Mouse (Mus musculus): ENCODE measurements around the gene Idnk.
"Not testable (repeated sequence)": the region's sequence is repeated elsewhere in the genome, so short reads cannot be mapped to it uniquely, and the experiment has no call there.

The Idnk gene

DNA sequence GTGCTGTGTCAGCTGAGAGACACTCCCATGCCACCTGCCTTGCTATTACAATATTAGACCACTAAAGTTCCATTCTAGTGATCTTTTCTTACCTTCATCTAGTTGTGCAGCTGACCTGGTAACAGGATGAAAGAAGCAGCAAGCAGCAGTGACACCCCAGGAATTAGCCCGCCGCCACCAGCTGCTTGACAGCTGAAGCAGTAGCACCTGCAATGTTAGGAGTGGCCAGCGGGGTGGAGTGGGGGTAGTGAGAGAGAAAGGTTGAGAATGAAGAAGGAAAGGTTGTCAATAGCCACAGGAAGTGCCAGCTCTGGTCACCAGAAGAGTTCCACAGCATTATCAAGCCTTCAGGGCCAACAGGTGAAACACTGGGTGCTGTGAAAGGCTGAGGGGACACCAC is 25.8 kb upstream of the Idnk start:
- in situ Hi-C loops (cut with MboI, MseI) = no loop called here

DNA sequence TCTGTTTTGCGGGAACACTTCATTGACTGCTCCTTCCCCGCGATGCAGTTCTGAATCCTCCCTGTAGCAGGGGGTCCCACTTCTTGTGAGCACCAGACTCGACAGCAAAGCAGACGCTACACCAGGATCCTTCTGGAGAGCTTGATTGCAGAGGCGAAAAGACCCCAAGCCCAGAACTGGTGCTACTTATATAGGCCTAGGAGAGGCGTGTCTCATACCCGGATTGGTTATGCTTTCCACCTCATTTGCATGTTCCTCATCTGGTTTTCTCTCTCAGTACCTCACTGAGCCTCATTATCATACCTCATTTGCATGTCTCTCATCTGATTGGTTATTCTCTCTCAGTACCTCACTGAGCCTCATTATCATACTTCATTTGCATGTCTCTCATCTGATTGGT is 10.8 kb upstream of the Idnk start:
- in situ Hi-C loops (cut with MboI, MseI) = not testable (repeated sequence)

DNA sequence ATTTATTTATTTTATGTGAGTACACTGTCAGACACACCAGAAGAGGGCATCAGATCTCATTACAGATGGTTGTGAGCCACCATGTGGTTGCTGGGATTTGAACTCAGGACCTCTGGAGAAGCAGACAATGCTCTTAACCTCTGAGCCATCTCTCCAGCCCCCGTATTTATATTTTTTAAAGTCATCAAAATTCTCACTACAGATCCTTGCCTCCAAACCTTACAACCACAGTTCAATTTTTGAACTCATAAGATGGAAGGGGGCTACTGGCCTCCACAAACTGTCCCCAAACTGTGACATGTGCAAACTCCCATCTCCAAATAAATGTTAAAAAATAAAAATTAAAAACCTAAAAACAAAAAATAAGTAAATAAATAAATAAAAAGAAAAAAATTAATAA is 9.7 kb upstream of the Idnk start:
- in situ Hi-C loops (cut with MboI, MseI) = no loop called here

DNA sequence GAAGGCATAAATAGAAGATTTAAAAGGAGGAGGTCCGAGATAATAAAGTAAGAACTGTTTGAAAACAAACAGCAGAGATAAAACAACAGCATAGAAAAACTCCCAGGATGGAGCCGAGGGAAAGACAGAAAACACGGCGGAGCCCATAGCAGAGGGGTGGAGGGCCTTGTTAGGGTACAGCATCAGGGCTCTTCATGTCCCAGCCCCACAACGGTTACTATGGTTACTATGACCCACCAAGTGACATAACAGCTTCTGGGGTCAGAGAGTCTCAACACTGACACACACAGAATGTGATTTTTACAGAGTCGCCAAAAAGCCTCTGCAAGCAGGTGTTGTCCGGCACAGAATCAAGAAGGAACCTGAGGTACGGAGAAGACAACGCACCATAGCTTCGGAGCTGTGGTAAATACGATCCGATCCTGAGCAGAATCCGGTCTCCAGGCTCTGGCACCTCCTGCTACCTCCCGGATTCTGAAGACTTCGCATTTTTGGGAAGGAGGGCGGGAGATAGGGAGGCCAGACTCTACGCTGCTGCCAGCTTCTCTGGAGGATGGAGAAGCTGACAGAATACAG is 9.1 kb upstream of the Idnk start:
- in situ Hi-C loops (cut with MboI, MseI) = no loop called here

DNA sequence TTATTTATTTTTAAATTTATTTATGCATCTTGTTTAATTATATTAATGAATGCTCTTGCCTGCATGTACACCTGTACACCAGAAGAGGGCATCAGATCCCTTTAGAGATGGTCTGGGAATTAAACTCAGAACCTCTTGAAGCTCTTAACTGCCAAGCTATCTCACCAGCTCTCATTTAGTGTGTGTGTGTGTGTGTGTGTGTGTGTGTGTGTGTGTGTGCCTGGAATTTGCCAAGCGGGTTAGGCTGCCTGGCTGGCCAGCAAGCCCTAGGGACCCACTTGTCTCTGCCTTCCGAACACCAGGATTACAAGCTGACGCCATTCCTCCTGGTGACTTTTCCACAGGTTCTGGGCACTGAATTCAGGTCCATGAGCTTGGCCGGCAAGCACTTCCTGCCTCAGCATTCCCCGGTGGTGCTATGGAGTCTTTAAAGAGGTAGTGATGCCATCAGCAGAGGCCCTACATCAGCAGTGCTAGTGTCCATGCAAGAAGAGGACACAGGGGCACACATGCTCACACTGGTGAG is 8.4 kb upstream of the Idnk start:
- in situ Hi-C loops (cut with MboI, MseI) = no loop called here

DNA sequence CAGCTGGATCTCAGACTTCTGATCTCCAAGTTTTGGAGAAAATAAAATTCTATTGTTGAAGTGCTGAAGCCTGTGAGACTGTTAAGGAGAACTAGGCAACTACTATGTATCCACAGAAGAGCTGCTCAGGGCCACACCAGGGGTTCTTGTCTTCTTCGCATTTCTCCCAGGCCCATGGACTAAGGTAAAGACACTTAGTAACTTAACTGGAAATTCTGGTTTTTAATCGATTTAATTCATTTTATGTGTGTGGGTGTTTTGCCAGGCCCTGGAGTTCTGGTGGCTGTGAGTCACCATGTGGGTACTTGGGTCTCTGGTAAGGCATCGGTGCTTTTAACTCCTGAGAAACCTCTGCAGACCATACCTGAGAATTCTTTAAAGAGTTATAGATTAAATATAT is 7.8 kb upstream of the Idnk start:
- in situ Hi-C loops (cut with MboI, MseI) = no loop called here

DNA sequence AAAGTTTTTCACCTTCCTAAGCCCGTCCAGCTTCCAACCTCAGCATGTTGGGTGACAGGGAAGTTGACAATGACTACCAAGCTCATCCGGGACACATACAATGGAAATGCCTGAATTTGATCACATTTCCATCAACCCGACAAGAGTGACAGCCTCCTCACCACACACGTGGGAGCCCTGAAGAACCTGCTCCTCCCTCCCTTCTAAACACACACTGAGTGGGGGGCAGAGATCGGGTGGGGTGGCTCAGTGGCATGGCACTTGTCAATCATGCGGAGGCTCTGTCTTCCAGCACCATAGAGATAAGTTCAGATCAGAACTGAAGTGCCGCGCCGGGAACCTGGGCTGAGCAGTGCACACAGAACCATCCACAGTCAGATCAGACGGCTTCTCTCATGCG is 7.0 kb upstream of the Idnk start:
- in situ Hi-C loops (cut with MboI, MseI) = no loop called here

DNA sequence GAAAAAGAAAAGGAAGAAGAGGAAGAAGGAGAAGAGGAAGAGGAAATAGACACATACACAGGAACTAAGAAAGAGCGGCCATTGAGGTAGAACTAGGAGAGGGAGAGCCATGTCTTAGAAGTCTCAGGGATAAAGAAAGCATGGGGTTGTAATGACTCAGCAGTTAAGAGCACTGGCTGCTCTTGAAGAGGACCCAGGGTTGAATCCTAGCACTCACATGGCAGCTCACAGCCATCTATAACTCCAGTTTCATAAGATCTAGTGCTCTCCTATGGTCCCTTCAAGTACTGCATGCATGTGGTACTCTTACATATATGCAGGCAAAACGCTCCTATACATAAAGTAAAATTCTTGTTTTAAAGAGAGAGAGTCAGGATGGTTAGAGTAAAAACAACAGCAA is 1.4 kb upstream of the Idnk start:
- in situ Hi-C loops (cut with MboI, MseI) = loop anchor here (5.0 kb wide), 2 partner anchors 51 to 231 kb away; partner anchors contain the start of gene 2210016F16Rik

DNA sequence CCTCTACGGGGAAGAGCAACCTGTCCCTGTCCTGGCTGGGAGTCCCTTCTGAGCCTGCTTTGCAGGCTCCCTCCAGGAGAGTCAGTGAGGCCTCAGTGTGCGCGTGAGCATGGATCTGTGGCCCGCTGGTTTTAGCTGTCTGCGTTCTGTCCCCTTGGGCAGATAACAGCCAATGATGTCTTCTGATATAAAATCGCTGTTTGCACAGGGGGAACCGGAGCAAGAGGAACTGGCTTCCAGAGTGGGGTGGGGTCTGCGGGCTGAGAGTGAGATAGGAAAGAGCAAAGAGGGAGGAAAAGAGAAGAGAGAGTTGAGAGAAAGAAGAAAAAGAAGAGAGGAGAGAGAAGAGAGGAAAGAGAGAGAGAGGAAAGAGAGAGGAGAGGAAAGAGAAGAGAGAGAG is 413 bp upstream of the Idnk start:
- in situ Hi-C loops (cut with MboI, MseI) = loop anchor here (5.0 kb wide), 2 partner anchors 50 to 230 kb away; partner anchors contain the start of gene 2210016F16Rik

DNA sequence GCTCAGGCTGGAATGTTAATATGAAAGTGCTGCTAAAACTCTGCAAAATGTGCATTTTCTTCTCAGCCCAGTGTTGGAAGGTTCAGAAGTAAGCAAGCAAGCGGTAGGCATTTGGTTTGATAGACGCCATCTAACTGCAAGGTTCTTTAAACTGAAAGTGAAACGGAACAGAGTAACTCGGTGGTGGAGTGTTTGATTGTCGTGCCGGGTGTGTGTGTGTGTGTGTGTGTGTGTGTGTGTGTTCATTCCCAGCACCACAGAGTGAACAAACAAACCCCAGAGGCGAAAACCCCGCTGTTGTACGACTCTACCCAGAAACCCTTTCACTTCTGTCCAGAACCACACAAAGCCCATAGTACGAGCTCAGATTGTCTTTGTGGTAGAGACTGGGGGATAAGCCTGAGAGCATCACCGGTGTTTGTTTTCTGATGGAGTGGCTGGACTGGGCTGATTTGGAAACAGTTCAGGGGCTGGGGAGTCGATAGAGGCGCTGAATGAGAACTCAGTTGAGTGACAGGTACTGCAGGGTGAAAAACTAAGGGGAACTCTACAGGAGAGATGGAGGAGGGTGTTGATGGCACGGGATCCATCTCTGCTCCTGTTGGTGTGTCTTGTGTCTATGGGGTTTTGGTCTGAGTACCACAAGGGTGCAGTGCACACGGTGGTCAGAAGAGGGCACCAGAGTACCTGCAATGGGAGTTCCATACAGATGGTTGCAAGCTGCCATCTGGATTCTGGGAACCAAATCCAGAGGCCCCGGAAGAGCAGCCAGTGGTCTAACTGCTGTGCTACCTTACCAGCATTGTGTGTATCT is 857 bp downstream of the Idnk start:
- in situ Hi-C loops (cut with MboI, MseI) = loop anchor here (5.0 kb wide), 2 partner anchors 49 to 229 kb away; partner anchors contain the start of gene 2210016F16Rik

DNA sequence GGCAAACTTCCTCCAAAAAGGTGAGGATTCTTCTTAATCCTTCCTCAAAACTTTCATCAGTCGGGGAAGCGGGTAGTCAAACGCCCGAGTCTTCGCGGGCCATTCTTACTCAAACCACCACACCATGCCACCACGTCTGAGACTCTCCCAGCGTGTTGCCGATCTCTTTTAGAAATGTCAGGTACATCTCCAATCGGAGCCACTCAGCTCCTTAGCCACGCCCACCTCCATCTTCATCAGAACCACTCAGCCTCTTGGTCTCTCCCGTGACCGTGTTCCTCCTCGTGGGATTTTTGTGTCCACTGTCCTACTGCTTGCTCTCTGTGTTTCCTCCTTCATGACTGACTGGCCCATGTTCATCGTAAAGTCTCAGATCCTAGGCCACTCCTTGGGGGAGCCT is 3.3 kb downstream of the Idnk start:
- in situ Hi-C loops (cut with MboI, MseI) = loop anchor here (10.0 kb wide), 1 partner anchor 676 kb away; no protein-coding TSS in a partner anchor

DNA sequence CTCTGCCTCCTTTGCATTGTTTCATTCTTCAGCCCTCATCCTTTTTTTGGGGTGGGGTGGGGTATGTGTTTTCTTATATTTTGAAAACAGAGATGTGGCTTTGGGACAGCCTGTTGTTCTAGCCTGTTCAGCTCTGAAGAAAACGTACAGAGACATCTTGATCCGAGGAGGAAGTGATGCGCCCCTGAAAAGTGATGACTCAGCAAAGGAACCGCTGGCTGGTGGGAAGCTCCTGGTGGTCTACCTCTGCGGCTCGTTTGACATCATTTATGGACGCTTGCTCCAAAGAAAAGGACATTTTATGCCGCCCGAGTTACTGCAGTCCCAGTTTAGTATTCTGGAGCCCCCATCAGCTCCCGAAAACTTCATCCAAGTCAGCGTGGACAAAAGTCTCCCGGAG is 5.9 kb downstream of the Idnk start:
- in situ Hi-C loops (cut with MboI, MseI) = loop anchor here (10.0 kb wide), 1 partner anchor 679 kb away; no protein-coding TSS in a partner anchor

DNA sequence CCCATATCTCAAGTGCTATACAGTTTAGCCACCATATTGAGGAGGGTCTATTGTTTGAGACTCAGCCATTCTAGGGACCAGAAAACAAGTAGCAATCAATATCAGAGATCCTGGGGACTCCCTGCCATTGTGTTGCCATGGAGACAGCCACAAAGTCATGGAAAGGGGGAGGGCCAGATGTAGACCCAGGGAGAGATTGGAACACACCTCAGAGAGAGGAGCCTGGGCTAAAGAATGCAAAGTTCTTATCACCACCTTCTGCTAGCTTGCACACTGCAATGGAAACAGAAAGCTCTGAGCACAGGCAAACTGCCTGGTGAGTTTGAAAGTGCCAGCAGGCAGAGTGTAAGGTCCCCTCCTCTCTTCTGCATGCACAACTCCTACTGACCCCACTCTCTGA is 10.7 kb downstream of the Idnk start:
- in situ Hi-C loops (cut with MboI, MseI) = loop anchor here (10.0 kb wide), 1 partner anchor 683 kb away; no protein-coding TSS in a partner anchor

DNA sequence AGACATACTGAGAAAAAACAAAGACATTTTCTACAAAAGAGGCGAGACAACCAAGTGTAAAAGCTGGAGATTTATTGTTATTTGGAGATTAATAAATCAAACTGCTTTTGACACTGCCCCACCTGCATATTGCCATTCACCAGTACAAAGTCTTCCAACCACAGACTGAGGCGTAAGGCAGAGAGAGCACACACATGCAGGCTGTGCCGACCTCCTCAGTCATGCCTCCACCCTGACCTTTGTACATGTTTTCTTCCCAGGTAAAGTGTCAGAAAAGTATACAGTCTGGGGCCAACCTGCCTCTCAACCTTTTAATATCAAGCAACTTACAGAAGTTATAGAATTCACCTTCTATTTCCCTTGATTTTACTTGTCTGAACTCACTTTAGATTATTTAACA is 18.7 kb downstream of the Idnk start:
- in situ Hi-C loops (cut with MboI, MseI) = no loop called here

DNA sequence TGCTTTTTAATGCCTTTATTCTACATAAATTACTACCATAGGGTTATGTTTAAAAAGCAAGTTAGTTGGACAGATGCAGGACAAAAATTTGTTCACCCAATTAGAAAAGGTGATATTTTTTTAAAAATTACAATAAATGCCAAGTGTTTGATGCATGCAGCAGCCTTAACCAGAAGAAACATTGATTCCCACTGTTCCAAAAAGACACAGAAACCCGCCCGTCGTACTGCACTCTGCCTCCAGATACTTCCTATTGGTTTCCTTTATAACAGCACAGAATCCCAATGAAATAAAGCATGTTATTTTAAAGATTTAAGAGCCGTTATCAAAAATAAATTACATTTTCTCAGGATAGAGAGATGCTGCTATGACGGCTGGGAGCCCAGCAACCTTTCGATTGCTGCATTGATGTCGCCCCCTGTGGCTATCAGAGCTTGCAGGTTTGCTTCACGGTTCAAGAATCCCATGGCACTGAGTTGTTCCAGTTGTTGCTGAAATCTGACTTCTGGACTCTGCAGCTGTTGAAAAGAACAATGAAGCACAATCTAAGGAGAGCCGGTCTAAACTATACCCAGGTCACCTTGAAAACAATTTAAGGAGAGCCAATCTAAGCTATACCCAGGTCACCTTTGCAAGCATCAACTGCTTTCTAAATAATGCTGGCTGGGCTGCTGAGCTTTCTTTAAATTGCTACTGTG is 20.2 kb downstream of the Idnk start:
- in situ Hi-C loops (cut with MboI, MseI) = no loop called here

DNA sequence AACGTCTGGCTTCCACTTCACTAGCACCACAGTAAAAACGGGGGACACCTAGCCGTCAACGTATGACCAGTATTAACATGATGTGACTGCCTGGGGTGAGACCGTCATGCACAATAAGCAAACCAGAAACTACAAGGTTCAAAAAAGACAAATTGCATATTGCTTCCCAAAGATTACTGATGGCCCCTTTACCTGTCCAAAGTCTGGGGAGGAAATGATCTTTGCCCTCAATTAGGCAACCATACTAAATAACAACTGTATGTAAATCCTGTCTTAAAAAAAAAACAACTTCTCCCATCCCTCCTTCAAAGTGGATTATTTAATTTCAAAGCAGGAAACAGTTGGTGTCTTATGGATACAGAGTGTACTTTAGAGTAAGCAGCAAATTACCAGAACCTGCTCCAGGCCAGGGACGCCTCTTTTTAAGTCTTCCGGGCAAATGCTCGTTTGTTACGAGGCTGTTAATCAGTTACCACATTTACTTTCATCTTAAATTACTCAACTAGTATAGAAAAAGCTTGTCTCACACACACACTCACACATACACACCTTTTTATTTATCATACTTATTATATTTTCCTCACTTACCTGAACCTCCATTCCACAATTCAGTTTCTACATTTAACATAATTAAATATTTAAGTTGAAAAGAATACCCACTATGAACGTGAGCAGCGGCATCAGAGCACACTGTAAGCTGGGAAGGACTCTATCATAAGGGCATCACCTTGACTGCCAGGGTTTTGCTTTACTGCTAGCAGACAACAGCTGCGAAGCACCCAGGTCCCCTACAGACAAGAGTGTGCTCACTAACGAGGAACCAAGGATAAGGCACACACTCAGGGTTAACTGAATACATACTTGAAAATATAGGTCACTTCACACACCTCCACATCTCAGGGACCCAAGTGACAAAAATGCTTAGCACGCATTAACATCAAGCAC is 24.4 kb downstream of the Idnk start:
- in situ Hi-C loops (cut with MboI, MseI) = no loop called here

DNA sequence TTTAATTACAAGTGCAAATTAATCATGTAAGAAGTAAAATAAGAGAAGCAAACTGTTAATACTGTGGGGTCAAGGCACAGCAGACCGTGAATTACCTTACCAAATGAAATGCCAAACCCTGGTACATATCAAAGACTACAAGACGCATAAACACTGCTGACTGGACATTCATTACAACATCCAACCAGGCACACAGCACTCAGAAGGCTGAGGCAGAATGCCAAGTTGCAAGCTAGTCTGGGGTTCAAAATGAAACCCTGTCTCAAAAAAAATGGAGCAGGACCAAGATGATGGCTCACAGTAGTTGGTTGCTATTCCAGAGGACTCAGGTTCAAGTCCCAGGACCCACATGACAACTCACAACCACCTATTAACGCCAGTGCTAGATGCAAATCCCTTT is 26.7 kb downstream of the Idnk start:
- in situ Hi-C loops (cut with MboI, MseI) = no loop called here

DNA sequence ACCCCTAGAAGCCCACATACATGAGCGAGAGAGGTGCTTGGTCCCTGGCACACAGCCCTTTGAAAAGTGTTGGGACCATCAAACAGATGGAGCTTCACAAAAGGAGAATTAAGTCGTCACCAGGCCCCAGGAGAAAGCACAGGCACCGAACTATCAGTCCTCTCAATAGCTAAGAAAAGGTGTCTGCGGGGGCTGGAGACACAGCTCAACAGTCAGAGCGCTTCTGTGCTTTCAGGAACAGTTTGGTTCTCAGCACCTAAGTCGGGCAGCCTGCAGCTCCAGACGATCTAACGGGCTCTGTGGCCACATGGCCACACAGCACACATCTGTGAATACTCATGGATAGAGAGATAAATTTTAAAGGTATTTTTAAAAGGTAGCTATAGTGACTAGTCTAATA is 28.8 kb downstream of the Idnk start:
- in situ Hi-C loops (cut with MboI, MseI) = no loop called here

DNA sequence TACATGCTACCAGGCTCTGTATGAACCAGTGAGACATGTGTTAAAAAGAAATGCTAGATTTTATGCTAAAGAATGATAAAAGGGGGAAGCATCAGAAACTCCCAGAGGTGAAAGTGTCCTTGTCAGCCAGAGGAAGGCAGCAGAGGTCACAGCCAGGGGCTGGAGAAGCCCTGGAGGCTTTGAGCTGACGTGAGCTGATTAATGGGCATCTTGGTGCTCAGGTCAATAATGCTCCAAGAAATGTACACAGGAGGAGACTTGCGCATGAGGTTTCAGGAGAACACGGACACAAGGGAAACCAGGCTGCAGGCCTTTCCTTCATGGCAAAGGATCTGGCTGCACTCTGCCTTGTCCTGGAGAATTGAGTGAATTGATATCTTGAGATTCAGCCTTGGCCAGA is 30.3 kb downstream of the Idnk start:
- in situ Hi-C loops (cut with MboI, MseI) = no loop called here

DNA sequence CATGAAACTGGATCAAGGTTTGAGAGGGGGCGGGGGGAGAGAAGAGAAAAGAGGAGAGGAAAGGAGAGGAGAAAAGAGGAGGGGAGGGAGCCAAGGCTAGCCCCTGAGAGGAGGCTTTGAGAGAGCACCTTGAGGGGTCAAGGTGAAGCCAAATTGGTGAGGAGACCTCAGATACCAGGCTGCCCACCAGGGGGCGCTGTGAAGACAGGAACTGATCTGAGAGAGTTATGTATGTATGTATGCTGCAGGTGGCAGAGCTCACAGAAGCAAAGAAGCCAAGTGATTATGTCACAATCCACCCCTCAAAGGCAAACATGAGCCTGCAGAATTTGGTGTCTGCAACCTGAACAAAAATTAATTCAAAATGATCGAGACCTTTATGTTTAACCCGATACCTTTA is 31.0 kb downstream of the Idnk start:
- in situ Hi-C loops (cut with MboI, MseI) = no loop called here

DNA sequence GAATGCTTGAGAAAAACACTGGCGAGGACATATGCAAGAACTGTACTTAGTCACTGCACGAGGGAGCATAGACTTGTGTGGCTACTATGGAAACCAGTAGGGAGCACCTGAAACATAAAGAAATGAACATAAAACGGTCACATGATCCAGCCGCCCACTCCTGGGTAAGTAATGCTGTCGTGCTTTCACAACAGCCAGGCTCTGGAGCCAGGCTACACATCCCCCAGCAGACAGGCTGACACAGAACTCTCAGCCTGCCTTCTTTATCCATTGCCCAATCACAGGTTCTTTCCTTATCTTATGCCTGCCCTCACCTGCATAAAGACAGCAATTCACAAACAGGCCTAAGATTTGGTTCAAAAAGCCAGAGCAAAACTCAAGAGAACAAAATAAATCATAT is 32.0 kb downstream of the Idnk start:
- in situ Hi-C loops (cut with MboI, MseI) = no loop called here

Data from T-helper 1 cell (primary cell).